Mouse (Mus musculus) B cell, adult 67 days (primary cell): Measurements from ENCODE around the gene Sfxn5. TPM values are rescaled to one million over a fixed set of nuclear protein-coding genes. Genes with fewer than 3 reads are reported as not detected.

Experiments
- total RNA-seq, 2 experiments: library from RNA; stranded (reverse); gene quantifications; 4 replicates each; pipeline ENCODE4 v1.2.4; 2023

Sfxn5 gene
- 10 to 100 TPM; 15.6 to 16.1 TPM for total RNA-seq

GRCm38 (mm10) chr6:85333000-85333669 lies at the start of gene Sfxn5:
TSS of gene Sfxn5 (minus strand) at chr6:85333422.

GRCm38 (mm10) chr6:85373951-85374733 lies 40.9 kb upstream of the Sfxn5 start, which contains the start of gene Rab11fip5:
TSS of gene Rab11fip5 (minus strand) at chr6:85374634.

GRCm38 (mm10) chr6:85187340-85188211 lies 145.6 kb downstream of the Sfxn5 start, which contains the start of gene Emx1:
TSS of gene Emx1 (plus strand) at chr6:85187438.

Other genes with a start within 250 kb of the Sfxn5 start
- gene Spr, start 195.7 kb downstream of the Sfxn5 start, total RNA-seq, result 1 to 10 TPM; 5.1 to 5.4 TPM
- gene Emx1, start 146.0 kb downstream of the Sfxn5 start, total RNA-seq, result not detected
- gene Rab11fip5, start 41.2 kb upstream of the Sfxn5 start, total RNA-seq, result 1 to 10 TPM; 1.1 to 1.3 TPM
- not detected for gene Noto, start 90.5 kb upstream of the Sfxn5 start, total RNA-seq
- gene Smyd5, start 98.6 kb upstream of the Sfxn5 start, total RNA-seq, result 10 to 100 TPM; 46.6 to 50.5 TPM
- 100 to 1,000 TPM; 151 to 175 TPM for gene Cct7, start 118.1 kb upstream of the Sfxn5 start, total RNA-seq
- 10 to 100 TPM; 15.7 to 17.2 TPM for gene Pradc1, start 118.5 kb upstream of the Sfxn5 start, total RNA-seq
- not detected for gene Fbxo41, start 169.6 kb upstream of the Sfxn5 start, total RNA-seq
- gene Egr4, start 180.2 kb upstream of the Sfxn5 start, total RNA-seq, result under 1 TPM in 1 of 2 experiments, not detected in 1; 0.42 TPM